Mouse (Mus musculus) neural tube, embryonic 12.5 days (tissue): ENCODE data around the gene Ppm1h. TPM values are rescaled to one million over a fixed set of nuclear protein-coding genes. Genes with fewer than 3 reads are reported as not detected.
A peak's percentile ranks its signal among the peaks of the same experiment; 100 is the strongest.

ENCODE experiments used
- ATAC-seq: fragments of 200-750 bp; cut with Nextera tagmentation; 2 replicates; pipeline ENCODE4 v1.8.0; 2017; ENCODE audit warnings: low read depth, mild to moderate bottlenecking, moderate TSS enrichment, moderate library complexity; ENCODE audit not compliant: low FRiP score
- H3K27ac ChIP-seq: fragments of 300-500 bp; sonication (generic); 2 replicates; pipeline ENCODE4 v1.5.1; 2016
- H3K27me3 ChIP-seq: fragments of 300-500 bp; sonication (generic); replicated peaks from 2 replicates; pipeline ENCODE4 v1.6.1; 2016; ENCODE audit warnings: mild to moderate bottlenecking
- H3K36me3 ChIP-seq: fragments of 300-500 bp; sonication (generic); 2 replicates; pipeline ENCODE4 v1.6.1; 2016; ENCODE audit warnings: mild to moderate bottlenecking
- H3K4me1 ChIP-seq: fragments of 300-500 bp; sonication (generic); 2 replicates; pipeline ENCODE4 v1.6.1; 2016
- H3K4me2 ChIP-seq: fragments of 300-500 bp; sonication (generic); replicated peaks from 2 replicates; pipeline ENCODE4 v1.6.1; 2016; ENCODE audit warnings: mild to moderate bottlenecking
- H3K4me3 ChIP-seq: fragments of 300-500 bp; sonication (generic); 2 replicates; pipeline ENCODE4 v1.5.1; 2016
- H3K9ac ChIP-seq: fragments of 300-500 bp; sonication (generic); 2 replicates; pipeline ENCODE4 v1.6.1; 2016; ENCODE audit warnings: mild to moderate bottlenecking
- H3K9me3 ChIP-seq: fragments of 300-500 bp; sonication (generic); 2 replicates; pipeline ENCODE4 v1.6.1; 2016; ENCODE audit warnings: mild to moderate bottlenecking
- WGBS: fragments of 180-500 bp; shearing (Covaris S2); methylation state at CpG from one replicate; pipeline ENCODE4 v1.1.7; 2016; 5-methylcytosine and 5-hydroxymethylcytosine counted together
- polyA plus RNA-seq: library from polyadenylated mRNA; unstranded; fragments of >200 nt; fragmentation: Nextera tagmentation; extraction: Ambion mirVana; gene quantifications from 2 replicates; pipeline ENCODE4 v1.2.1, GENCODE M21; 2016

Gene Ppm1h
- polyA plus RNA-seq, 1 experiment from 2014 or later, result 18.4 TPM

DNA sequence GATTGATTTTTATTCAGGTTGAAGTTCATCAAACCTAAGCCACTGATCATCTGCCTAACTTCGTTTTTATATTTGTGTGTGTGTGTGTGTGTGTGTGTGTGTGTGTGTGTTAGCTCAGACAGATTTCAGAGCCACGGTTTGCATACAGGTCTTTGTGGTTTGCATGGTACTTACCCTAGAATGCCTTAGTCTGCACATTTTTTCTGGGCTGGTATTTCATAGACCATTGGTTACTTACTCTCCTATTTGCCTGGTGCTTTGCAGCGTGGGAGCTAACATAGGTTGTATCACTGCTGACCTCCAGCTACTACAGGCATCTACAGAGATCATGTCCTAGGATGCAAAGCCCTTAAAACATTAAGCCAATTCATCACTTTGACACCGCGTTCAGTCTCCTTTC, 33.7 kb downstream of the Ppm1h start:
- 79% methylated on average over 5 of the region's 5 CpGs for WGBS
- no peak overlapping the region for H3K27ac ChIP-seq
- peaks cover 27% of the 10 kb centered on the region for H3K4me1 ChIP-seq
- no peaks in the 10 kb centered on the region for H3K9me3 ChIP-seq
- H3K9ac ChIP-seq, result no peak overlapping the region
- no peaks in the 10 kb centered on the region for H3K36me3 ChIP-seq
- H3K4me2 ChIP-seq, result no peak overlapping the region
- H3K4me3 ChIP-seq, result no peak overlapping the region
- no peaks in the 10 kb centered on the region for H3K27me3 ChIP-seq
- no peak for ATAC-seq

- no peaks in the 10 kb centered on the region for H3K36me3 ChIP-seq
- H3K9me3 ChIP-seq, result no peaks in the 10 kb centered on the region
- WGBS, result 73% methylated on average over 12 of the region's 12 CpGs
- peaks cover 23% of the 10 kb centered on the region for H3K4me1 ChIP-seq
- no peak overlapping the region for H3K4me3 ChIP-seq
- H3K27ac ChIP-seq, result no peak overlapping the region
- H3K27me3 ChIP-seq, result no peaks in the 10 kb centered on the region
- no peak for ATAC-seq
- no peak overlapping the region for H3K9ac ChIP-seq
- H3K4me2 ChIP-seq, result no peak overlapping the region; the same call in 1 of the 2 replicates
These were observed 37.3 kb downstream of the Ppm1h start for GRCm38 (mm10) chr10:122715856-122716255.

DNA sequence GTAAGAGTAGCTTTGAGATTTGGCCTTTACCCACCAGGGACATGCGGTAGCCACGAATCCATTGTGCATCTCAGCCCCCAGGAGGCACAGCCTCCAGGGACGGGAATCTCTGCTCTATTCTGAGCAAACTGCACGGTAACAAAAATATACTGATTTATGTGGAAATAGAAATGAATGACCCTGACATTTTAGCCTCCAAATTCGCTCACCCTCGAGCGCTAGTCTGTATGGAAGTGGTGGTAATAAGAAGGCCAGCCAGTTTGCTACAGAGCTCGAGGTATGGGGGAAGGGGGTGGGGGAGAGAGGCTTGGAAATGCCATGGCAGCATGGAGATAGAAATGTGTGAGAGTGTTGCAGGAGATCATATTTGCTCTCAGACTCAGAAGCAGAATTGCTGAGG, 37.7 kb downstream of the Ppm1h start:
- no peaks in the 10 kb centered on the region for H3K27me3 ChIP-seq
- WGBS, result 34% methylated on average over 8 of the region's 8 CpGs
- H3K4me3 ChIP-seq, result no peak overlapping the region
- H3K4me2 ChIP-seq, result no peak overlapping the region; the same call in 1 of the 2 replicates
- no peaks in the 10 kb centered on the region for H3K9me3 ChIP-seq
- 0 out of 2 replicates have a peak, but pooled peaks have one; percentile 38 for ATAC-seq
- no peak overlapping the region for H3K9ac ChIP-seq
- H3K27ac ChIP-seq, result no peak overlapping the region
- no peaks in the 10 kb centered on the region for H3K36me3 ChIP-seq
- peaks cover 21% of the 10 kb centered on the region for H3K4me1 ChIP-seq

GRCm38 (mm10) chr10:122716739-122717474, 38.3 kb downstream of the Ppm1h start:
- H3K4me2 ChIP-seq, result no peak overlapping the region
- H3K27ac ChIP-seq, result 0 out of 2 replicates have a peak overlapping the region, but pooled peaks have one; percentile 7
- 82% methylated on average over 14 of the region's 14 CpGs for WGBS

DNA sequence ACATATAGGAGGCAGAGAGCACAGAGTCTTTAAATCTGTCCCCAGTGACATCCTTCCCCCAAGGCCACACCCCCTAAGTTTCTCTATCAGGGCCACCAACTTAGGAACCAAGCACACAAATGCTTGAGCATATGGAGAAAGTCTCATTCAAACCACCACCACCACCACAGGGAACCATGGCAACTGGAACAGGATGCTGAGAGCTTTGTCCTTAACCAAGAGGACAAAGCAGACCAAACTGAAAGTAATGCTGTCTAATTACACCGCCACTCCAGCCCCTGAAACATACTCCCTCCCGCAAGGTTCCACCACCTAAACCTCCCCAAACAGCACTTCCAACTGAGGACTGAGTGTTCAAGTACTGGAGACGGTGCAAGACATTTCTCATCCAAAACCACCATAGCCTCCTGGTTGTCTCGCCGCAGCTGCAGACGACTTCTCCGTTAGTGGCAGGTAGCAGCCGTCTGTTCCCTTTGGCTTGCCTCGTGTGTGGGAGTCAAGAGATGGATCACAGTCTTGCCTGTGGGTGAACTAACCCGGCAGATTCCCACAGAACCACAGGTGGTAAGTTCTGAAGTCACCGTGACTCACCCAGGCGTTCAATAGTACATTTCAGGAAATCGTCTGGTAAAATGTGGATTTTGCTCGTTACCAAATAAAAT, 39.3 kb downstream of the Ppm1h start:
- 79% methylated on average over 14 of the region's 14 CpGs for WGBS
- ATAC-seq, result peak; percentile 38; the same call in 1 of the 2 replicates
- no peak overlapping the region for H3K4me2 ChIP-seq

More at GRCm38 (mm10) chr10:122716739-122717474, 38.3 kb downstream of the Ppm1h start:
- H3K9ac ChIP-seq, result no peak overlapping the region
- H3K4me3 ChIP-seq, result no peak overlapping the region
- H3K27me3 ChIP-seq, result no peaks in the 10 kb centered on the region
- H3K9me3 ChIP-seq, result no peaks in the 10 kb centered on the region
- peaks cover 15% of the 10 kb centered on the region for H3K4me1 ChIP-seq
- no peaks in the 10 kb centered on the region for H3K36me3 ChIP-seq
- no peak for ATAC-seq

GRCm38 (mm10) chr10:122718951-122719350, 40.4 kb downstream of the Ppm1h start:
- Histone ChIP-seq H3K4me2 (no peak overlapping the region), H3K4me1 (peaks cover 15% of the 10 kb centered on the region), H3K9me3 (no peaks in the 10 kb centered on the region), H3K9ac (no peak overlapping the region), H3K4me3 (no peak overlapping the region), H3K36me3 (no peaks in the 10 kb centered on the region), H3K27ac (no peak overlapping the region), H3K27me3 (no peaks in the 10 kb centered on the region)
- 73% methylated on average over 7 of the region's 7 CpGs for WGBS
- ATAC-seq, result no peak

More for the DNA sequence above, 39.3 kb downstream of the Ppm1h start:
- Histone ChIP-seq H3K4me1 (peaks cover 15% of the 10 kb centered on the region), H3K9ac (no peak overlapping the region), H3K36me3 (no peaks in the 10 kb centered on the region), H3K27ac (no peak overlapping the region), H3K9me3 (no peaks in the 10 kb centered on the region), H3K4me3 (no peak overlapping the region), H3K27me3 (no peaks in the 10 kb centered on the region)

DNA sequence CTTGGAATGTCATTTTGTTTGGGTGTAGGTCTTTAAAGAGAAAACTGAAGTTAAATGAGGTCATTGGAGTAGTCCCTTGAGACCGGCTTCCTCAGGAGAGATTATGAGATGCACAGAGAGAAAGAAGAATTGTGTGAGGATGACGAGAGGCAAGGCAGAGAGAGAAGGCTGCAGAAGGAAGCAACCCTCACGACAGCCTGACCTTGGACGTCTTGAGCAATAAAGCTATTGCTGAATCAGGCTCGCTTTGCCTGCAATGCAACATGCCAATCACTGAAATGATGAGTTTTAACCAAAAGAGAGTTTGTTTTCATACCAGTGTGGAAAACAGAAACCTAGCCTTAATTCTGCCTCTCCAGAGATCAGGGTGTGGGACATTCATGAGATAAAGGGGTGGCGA, 43.5 kb downstream of the Ppm1h start:
- Histone ChIP-seq H3K4me1 (0 out of 2 replicates have a peak, but pooled peaks cover 2% of the 10 kb centered on the region), H3K4me3 (no peak overlapping the region), H3K27ac (no peak overlapping the region), H3K9me3 (no peaks in the 10 kb centered on the region), H3K27me3 (no peaks in the 10 kb centered on the region), H3K36me3 (no peaks in the 10 kb centered on the region), H3K4me2 (no peak overlapping the region), H3K9ac (no peak overlapping the region)
- ATAC-seq, result no peak
- 81% methylated on average over 6 of the region's 6 CpGs for WGBS

DNA sequence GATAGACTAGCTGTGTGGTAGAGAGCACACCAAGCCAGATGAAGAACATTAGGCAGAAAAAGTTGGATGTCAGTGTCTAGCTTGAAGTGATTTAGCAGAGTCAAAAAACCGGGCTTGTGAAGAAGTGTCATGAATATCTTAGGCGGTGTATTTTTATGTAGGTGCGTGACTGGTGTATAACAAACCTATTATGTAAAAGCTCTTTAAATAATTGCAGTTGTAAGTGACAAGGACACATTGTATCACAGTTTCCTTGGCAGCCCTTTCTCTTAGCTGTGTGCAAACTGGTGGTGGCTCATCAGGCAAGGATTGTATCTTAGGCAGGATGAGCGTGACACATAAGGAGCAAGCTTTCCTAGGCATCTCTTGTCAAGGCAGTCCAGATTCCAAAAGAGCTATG, 46.1 kb downstream of the Ppm1h start:
- Histone ChIP-seq H3K27me3 (no peaks in the 10 kb centered on the region), H3K4me2 (no peak overlapping the region), H3K27ac (no peak overlapping the region), H3K9me3 (no peaks in the 10 kb centered on the region), H3K4me3 (no peak overlapping the region), H3K36me3 (no peaks in the 10 kb centered on the region), H3K9ac (no peak overlapping the region), H3K4me1 (no peaks in the 10 kb centered on the region)
- no peak for ATAC-seq
- 88% methylated on average over 4 of the region's 4 CpGs for WGBS

DNA sequence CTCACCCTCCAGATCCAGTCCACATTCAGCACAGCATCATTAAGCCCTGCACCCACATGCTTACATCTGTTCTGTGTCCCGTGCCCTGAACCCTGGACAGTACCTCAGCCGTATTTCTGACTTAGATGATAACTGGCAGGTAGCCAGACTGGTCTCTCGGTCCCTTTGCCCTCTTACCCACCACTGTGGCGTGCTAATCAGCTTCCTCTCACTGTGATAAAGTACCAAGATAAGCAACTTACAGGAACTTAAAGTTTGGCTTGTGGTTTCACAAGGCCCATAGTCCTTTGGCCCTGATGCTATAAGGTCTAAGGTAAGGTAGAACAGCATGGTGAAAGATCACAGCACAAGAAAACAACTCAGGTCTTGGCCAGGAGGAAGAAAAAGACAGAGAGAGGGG, 48.7 kb downstream of the Ppm1h start:
- no peaks in the 10 kb centered on the region for H3K4me1 ChIP-seq
- H3K4me3 ChIP-seq, result no peak overlapping the region
- H3K36me3 ChIP-seq, result no peaks in the 10 kb centered on the region
- no peaks in the 10 kb centered on the region for H3K27me3 ChIP-seq
- H3K9me3 ChIP-seq, result no peaks in the 10 kb centered on the region
- no peak overlapping the region for H3K4me2 ChIP-seq
- no peak for ATAC-seq
- no peak overlapping the region for H3K27ac ChIP-seq
- H3K9ac ChIP-seq, result no peak overlapping the region
- 80% methylated on average over 4 of the region's 4 CpGs for WGBS

DNA sequence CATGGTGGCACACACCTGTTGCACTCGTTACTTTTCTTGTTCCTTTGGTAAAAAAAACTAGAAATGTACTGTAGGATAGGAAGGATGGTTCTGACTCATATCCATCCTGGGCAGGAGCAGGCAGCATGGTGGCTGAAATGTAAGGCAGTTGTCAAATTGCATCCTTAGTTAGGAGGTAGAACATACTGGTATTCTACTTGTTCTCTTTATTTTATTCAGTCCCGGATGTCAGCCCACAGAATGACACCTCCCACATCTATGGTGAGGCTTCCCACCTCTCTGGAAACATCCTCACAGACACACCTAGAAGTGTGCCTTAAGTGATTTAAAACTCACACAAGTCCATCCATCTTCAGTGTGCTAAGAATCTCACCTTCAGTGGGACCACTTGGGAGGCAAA, 49.6 kb downstream of the Ppm1h start:
- H3K36me3 ChIP-seq, result no peaks in the 10 kb centered on the region

GRCm38 (mm10) chr10:122732146-122732545, 53.6 kb downstream of the Ppm1h start:
- WGBS, result 97% methylated on average over 3 of the region's 3 CpGs
- no peaks in the 10 kb centered on the region for H3K36me3 ChIP-seq
- no peak overlapping the region for H3K27ac ChIP-seq
- H3K9me3 ChIP-seq, result no peaks in the 10 kb centered on the region
- H3K27me3 ChIP-seq, result no peaks in the 10 kb centered on the region
- H3K9ac ChIP-seq, result no peak overlapping the region
- no peak for ATAC-seq
- no peak overlapping the region for H3K4me2 ChIP-seq
- no peak overlapping the region for H3K4me3 ChIP-seq
- H3K4me1 ChIP-seq, result no peaks in the 10 kb centered on the region

More for the DNA sequence above, 49.6 kb downstream of the Ppm1h start:
- no peak for ATAC-seq
- Histone ChIP-seq H3K4me3 (no peak overlapping the region), H3K4me2 (no peak overlapping the region), H3K4me1 (no peaks in the 10 kb centered on the region), H3K27ac (no peak overlapping the region), H3K9ac (no peak overlapping the region), H3K9me3 (no peaks in the 10 kb centered on the region), H3K27me3 (no peaks in the 10 kb centered on the region)
- 92% methylated on average over 2 of the region's 2 CpGs for WGBS

- H3K9ac ChIP-seq, result no peak overlapping the region
- no peak overlapping the region for H3K4me2 ChIP-seq
- no peak overlapping the region for H3K4me3 ChIP-seq
- no peak for ATAC-seq
- no peaks in the 10 kb centered on the region for H3K27me3 ChIP-seq
- H3K4me1 ChIP-seq, result no peaks in the 10 kb centered on the region
- H3K9me3 ChIP-seq, result no peaks in the 10 kb centered on the region
- H3K36me3 ChIP-seq, result no peaks in the 10 kb centered on the region
- 89% methylated on average over 4 of the region's 4 CpGs for WGBS
- no peak overlapping the region for H3K27ac ChIP-seq
These were observed 56.0 kb downstream of the Ppm1h start for GRCm38 (mm10) chr10:122734521-122734920.
